Mouse (Mus musculus) gastrocnemius, postnatal 10 days (tissue): ENCODE measurements around the gene Fstl1. TPM values are rescaled to one million over a fixed set of nuclear protein-coding genes. Genes with fewer than 3 reads are reported as not detected.
A peak's percentile ranks its signal among the peaks of the same experiment; 100 is the strongest.

Experiments
- DNase-seq: peaks from one replicate; pipeline ENCODE4 v3.0.0; 2021; ENCODE audit warnings: mixed read lengths
- long read RNA-seq, 2 experiments: library from polyadenylated mRNA; stranded (forward); transcript quantifications; one replicate each; pipeline ENCODE4 v2.0.0; 2021
- total RNA-seq, 2 experiments: library from RNA; stranded (reverse); gene quantifications; 2 replicates each; pipeline ENCODE4 v1.2.3; 2021

Fstl1 gene
- total RNA-seq: 100 to 1,000 TPM; 329 to 424 TPM
- long read RNA-seq, experiment 1, transcript Fstl1-201 (11 exons, 3,789 nt): major isoform, 770 of 900 reads
- long read RNA-seq, experiment 1, partial matches to known transcripts: 43 of 900 reads
- long read RNA-seq, experiment 1, other reads (novel, unspliced or antisense): 87 of 900 reads
- long read RNA-seq, experiment 2, transcript Fstl1-201 (11 exons, 3,789 nt): major isoform, 602 of 708 reads
- long read RNA-seq, experiment 2, partial matches to known transcripts: 96 of 708 reads
- long read RNA-seq, experiment 2, other reads (novel, unspliced or antisense): 10 of 708 reads

- peak; percentile 65 for DNase-seq
Measured at GRCm38 (mm10) chr16:37776860-37777651, at the start of gene Fstl1. Fstl1 (plus strand) TSS chr16:37776873.

GRCm38 (mm10) chr16:37728674-37729073, 48.0 kb upstream of the Fstl1 start:
- DNase-seq: no peak

GRCm38 (mm10) chr16:37729381-37730150, 47.1 kb upstream of the Fstl1 start:
- DNase-seq: no peak

DNA sequence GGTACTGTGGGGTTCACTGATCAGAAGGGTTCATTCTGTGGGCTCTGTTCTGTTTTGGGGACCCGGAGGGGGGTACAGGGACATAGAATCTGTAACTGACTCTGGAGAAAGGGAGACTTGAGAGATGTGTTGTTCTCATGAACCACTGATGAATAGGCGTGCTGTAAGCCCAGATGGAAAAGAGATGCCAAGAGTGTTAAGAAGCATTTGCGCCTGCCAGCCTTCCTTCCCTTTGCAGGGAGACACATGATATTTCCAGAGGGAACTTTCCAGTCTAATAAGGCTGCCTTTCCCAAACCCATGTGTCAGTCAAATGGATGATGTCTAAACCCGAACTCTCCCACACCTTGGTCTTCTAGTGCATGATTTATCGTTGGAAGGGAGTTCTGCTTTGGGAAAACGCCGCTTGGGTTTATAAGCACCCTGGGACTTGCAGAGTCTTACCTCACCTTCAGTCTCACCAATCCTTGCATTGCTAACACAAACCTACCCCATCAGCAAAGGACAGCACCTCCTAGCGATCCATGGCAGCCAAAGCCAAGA, 46.3 kb upstream of the Fstl1 start:
- no peak for DNase-seq

DNA sequence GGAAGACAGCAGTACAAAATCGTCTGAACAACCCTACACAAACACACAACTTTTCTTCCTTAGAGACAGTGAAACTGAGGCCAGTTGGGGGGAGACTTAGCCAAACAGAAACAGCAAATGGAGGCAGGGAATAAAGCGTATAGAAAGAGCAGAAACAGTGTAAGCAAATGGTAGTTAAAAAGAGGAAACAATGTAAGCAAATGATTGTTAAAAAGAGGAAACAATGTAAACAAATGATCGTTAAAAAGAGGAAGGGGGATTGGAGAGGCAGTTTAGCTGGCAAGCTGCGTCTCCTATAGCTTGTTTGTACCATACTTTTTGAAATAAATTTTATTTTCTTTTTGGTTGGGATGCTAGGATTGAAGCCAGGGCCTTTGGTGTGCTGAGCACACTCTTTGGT, 45.2 kb upstream of the Fstl1 start:
- DNase-seq: no peak

DNA sequence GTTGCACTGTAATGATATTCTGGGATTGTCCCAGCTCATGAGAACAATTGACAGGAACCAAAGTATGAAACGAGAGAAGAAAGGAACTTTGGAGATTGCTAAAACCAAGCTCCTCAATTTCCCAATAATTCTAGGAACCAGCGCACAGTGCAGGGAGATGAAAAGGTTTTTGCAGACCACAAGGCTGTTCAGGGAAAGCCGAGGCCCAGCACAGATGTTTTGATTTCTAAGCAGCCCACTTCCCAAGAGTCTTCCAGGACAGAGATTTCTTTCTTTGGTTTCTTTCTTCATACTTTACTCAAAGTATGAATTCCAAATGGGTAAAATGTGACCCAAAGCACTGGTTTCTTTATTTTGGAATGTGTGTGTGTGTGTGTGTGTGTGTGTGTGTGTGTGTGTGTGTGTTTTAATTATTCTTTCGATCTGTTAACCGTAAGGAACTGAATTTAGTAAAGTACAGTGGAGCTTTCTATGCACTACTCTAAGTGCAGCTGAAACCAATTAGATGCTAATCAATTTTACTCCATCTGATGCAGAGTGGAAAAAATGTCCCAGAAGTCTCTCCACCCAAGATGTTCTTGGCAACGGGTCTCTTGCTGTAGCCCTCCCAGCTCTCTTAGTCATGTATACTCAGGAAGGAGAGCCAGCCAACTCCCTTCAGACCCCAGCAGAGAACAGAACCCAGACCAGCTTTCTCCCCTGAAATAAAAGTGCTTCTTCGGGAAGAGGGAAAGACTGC, 44.5 kb upstream of the Fstl1 start:
- DNase-seq: no peak

DNA sequence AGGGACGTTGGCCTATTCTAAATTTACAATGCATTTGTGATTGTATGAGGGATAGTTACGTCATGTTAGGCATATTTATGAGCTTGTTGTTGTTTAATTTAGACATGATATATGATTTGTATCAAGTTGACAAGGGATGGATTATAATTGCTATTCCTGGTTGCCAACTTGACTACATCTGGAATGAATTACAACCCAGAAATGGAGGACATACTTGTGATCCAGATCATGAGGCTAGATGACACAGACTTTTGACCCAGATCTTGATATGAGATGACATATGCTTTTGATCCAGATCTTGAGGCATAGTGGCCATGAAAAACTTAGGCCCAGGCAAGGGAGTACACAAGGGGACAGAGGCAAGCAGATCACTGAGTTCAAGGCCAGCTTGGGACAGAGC, 36.6 kb upstream of the Fstl1 start:
- no peak for DNase-seq

- DNase-seq: no peak
Measured at GRCm38 (mm10) chr16:37742266-37742665, 34.4 kb upstream of the Fstl1 start.

DNA sequence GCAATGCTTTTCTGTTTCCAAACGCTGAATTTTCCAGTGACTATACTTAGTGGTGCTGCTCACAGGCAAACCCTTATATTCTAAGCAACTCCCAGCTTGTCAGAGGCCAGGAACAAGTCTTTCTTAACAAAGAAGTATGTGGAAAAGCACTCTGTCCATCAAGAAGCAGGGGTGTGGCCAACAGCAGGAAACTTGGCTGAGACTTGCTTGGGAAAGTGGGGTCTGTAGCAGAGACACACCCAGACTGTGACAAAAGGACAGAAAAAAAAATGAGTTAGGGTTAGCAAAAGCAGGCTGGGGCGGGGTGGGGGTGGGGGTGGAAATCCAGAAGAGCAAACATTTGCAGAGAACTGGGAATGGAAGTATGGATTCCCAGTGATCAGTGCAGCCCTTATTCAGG, 23.8 kb upstream of the Fstl1 start:
- DNase-seq: no peak

- DNase-seq: no peak
Measured at GRCm38 (mm10) chr16:37753809-37754208, 22.9 kb upstream of the Fstl1 start.

DNA sequence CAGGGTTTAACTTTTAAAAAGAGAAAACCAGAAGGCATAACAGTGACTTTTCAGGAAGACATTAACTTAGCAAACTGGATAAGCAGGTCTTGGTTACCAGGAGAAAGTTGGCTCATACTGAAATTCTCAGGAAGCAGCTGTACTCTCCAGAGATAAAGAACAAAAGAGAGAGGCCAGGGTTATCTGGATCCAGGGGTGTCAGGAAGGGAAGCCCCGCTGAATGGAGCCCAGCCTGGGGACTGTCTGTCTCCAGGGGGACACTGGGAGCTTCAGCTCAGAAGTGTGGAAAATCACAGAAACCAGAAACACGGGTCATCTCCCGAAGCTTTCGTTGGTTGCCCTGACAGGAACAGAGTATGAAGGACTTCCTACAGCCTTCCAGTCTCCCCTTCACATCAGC, 22.2 kb upstream of the Fstl1 start:
- no peak for DNase-seq

DNA sequence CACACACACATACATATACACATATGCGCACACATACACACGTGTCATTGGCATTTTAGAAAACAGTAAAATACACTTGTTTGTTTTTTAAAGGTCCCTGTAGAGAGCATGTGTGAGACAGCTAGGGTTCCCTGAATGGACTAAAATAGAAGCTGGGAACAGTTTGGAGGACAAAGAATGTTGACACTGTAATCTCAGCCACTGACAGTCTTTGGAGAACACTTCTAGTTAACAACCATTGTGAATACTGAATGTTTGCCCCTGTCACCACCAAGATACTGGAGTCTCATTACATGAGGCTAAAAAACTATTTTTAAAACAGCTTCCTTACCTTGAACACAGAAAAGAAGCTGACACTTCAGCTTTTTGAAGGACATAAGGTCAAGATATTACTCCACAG, 19.4 kb upstream of the Fstl1 start:
- no peak for DNase-seq

DNA sequence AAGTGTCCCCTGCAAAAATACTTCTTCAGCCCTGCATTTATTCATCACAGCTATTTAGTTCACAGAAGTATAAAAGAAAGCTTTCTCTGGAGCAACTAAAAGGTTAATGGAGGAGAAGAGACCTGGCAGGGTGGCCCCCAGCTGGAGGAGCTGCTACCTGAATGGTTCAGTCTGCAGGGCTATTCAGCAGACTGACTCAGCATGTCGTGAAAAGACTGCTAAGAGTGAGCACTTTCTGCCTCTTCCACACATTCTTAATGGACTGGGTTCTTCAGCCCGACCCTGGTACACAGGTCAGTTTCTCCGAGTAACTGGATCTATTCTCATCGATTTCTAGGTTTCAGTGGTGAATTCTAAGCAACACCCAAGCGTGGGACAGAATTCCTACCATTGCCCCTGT, 12.9 kb upstream of the Fstl1 start:
- no peak for DNase-seq

DNA sequence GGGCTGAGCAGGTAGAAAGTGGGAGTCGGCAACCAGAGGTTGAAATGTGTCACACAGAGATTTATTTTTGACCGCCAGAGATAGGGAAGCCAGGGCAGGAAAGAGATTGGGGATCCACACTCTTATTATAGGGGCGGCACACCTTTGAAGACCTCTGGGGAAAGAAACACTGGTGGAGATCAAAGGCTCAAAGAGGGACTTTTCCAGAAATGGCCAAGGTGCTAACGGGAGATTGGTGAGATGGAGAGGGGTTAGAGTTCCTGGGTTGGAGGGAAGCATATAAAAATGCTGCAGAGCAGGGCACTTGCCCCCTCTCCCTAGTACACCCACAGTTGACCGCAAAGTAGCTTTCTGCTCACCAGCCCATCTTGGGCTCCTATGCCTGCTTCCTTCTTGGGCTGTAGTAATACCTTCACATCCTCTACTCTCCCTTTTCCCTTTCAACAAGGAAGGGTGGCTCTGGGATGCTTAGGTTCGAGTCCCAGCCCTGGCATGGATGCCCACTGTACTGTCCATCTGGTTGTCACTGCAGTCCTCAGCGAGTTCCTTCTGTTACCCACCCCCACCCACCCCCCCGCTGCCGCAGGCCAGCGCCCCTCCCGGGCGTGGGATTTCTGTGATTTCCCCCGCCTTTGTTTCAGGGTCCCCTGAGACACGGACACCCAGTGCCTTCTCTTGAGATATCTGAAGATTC, 360 bp upstream of the Fstl1 start:
- no peak for DNase-seq

DNA sequence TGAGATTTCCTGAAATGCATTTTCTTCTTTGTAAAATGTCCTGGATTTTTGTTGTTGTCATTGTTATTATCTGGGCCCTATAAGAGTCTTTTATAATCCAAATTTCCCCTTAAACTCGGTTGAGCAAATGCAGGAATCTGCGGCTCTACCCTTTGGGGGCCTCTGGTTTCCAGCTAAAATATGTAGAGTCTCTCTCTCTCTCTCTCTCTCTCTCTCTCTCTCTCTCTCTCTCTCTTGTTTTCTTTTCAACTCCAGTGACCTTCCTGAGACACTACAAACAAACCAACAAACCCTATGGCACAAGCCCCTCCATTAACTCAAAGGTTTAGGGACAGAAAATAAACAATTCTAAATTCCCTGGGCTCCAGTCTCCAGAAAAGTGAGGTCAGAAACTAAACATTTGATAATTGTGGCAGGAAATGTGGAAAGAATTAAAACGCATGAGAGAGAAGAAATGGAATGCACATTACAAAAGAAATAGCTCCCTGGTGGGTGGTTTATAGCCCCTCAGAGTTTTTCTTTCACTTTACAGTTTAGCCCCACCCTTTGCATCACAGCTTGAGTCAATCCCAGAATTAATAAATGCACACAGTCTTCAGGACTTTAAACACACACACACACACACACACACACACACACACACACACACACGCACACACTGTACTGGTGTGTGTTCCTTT, 1.3 kb downstream of the Fstl1 start:
- no peak for DNase-seq

DNA sequence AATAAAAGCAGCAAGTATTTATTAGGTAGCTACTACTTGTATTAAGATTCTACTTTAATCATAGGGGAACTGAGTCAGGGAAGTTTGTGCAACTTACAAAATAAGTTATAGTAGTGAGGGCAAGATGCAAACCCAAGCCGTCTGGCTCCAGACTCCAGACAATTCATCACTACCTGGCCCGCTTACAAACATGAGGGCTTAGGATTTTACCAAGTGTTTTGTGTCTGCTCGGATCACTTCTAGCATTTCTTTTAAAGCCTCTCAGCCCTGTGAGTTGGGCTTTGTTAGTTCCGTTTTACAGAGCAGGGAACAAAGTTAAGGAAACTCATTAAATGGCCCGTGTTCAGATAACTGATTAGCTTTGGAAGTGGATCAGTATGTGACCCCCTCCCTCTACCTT, 1.9 kb downstream of the Fstl1 start:
- DNase-seq: no peak

DNA sequence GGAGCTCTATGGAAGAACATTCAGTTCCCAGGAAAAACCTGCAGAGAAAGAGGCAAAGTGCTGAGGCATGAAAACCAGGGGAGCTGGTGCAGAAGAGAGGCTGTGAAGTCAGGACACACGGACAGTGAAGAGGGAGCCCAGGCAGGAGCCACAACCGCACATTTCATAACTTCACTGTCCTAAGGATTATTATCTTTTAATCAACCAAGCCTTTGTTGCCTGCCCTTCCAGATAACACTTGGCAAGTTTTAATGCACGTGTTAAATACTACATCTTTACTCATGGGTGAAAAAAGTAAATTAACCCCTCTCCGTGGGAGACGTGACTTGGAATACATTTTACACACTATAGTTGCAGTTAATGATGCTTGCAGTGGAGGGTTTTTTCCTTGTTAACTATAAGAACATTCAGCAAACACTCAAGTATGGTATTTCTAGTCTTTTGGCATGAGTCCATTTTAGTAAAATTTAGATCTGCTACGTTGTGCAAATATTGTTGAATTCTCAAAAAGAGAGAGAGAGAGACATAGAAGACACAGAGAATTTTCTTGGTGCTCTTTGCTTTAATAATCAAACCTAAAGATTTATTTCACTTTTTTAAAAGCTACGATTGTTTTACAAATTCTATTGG, 3.1 kb downstream of the Fstl1 start:
- no peak for DNase-seq

DNA sequence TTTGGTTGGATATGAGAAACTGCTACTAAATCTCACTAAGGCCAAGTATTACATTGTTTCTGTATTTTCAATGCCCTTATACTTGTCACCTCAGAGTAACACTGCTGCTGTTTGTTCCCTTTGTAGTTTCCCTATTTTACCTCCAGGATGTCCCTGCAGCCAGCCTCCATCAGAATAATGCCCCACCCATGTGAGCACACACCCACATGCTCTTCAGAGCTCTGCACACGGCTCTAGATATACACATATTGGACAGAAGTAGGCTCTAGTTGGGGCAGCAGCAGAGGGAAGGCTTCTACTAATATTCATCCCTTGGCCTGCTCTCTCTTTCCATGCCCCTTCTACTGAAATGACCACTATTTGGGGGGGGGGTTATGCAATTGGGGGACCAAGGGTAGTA, 3.7 kb downstream of the Fstl1 start:
- no peak for DNase-seq

GRCm38 (mm10) chr16:37780911-37781310, 4.2 kb downstream of the Fstl1 start:
- no peak for DNase-seq

GRCm38 (mm10) chr16:37784526-37784925, 7.9 kb downstream of the Fstl1 start:
- DNase-seq: no peak
